Mouse (Mus musculus) small intestine, adult 2 months (tissue): ENCODE measurements around the gene Sys1.

Experiments
- CTCF ChIP-seq: fragments of 200-500 bp; IDR thresholded peaks from 2 replicates; pipeline ENCODE4 v1.5.1; 2012; ENCODE audit warnings: low read depth, mild to moderate bottlenecking, control low read depth, inconsistent platforms, low read length, moderate library complexity, mixed read lengths; ENCODE audit not compliant: insufficient replicate concordance, insufficient read length; ENCODE audit errors: extremely low read depth
- POLR2A ChIP-seq: fragments of 200-500 bp; IDR thresholded peaks from 2 replicates; pipeline ENCODE4 v1.6.1; 2012; ENCODE audit warnings: low read depth, mild to moderate bottlenecking, control low read depth, inconsistent platforms, low read length, moderate library complexity

GRCm38 (mm10) chr2:164473624-164474023 lies 16.9 kb downstream of the Sys1 start, which contains the start of gene Trp53tg5:
- TF ChIP-seq CTCF (no peak), POLR2A (no peak)
